Mouse (Mus musculus) inflammation-experienced regulatory T-cells (primary cell): ENCODE measurements around the gene Ttn. TPM values are rescaled to one million over a fixed set of nuclear protein-coding genes. Genes with fewer than 3 reads are reported as not detected.

Experiments used
- polyA plus RNA-seq, 2 experiments: library from polyadenylated mRNA; unstranded; fragments of 100-300 nt; shearing (Covaris generic); gene quantifications; one replicate each; pipeline ENCODE4 v1.2.1; 2017

The Ttn gene
- polyA plus RNA-seq: 1 to 10 TPM; 2.0 to 7.5 TPM

GRCm38 (mm10) chr2:76982391-76983145, at the start of gene Ttn:
TSS of gene Ttn (minus strand) at chr2:76982547.

DNA sequence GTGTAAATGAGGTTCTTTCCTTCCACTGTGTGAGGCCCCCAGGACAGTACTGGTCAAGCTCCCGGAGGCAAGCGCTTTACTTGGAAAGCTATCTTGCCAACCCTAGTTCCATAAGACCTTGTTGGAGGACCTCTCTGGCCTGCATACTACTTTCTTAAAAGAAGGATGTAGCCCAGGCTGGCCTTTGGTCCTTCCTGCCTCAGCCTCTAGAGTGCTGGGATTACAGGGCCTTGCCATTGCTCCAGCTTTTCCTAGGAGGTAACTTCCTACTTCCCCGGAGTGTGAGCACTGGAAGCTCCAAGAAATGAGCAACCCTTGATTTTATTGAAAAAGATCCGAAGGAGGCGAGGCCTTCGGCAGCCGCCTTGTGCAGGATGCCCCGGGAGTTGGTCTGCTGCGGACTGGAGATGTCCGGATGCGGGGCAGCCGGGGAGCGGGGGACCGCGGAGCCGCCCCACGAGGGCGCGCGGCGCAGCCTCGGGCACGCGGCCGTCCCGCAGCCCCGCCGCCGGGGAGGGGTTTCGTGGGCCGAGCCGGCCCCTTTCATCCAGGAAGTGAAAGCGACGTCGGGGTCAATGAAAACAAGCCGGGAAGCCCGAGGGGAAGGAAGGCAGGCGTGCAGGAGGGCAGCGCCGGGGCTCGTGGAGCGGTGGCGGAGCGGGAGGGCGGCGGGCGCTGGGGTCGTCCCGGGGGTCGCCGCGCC, 307.5 kb downstream of the Ttn start, which contains the start of gene Plekha3:
Gene Plekha3 (plus strand): TSS at position 557 of the 703 bp plus-strand sequence.

DNA sequence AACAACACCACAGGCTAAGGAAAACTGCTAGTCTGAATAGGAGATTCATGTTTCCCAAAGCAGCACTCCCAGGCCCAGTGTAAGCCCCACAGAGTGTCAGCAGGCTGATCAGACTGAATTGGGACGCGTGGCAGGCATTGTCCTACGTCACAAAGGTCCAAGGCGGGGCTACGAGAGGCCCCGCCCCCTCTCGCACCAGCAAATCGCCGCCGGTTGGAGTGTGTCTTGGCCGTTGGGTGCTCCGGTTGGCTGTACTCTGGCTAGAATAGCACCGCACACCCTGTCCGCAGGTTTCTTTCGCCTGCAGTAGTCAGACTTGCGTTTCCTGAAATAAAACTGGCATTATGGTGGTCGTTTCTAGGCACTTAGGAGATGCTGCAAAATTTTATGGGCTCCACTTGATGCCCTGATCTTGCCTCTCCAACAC, 309.4 kb downstream of the Ttn start, which contains the start of gene Fkbp7:
Gene Fkbp7 (minus strand): TSS at position 151 of the 427 bp plus-strand sequence.

Other genes with a start within 250 kb of the Ttn start
- gene Ccdc141, start 188.1 kb upstream of the Ttn start, polyA plus RNA-seq: 1 to 10 TPM; 2.4 to 3.1 TPM